Mouse (Mus musculus): ENCODE measurements around the gene Efcab14. TPM values are rescaled to one million over a fixed set of nuclear protein-coding genes. Genes with fewer than 3 reads are reported as not detected.

Gene Efcab14
- polyA plus RNA-seq, 1 experiment from 2014 or later, result 25.5 TPM

DNA sequence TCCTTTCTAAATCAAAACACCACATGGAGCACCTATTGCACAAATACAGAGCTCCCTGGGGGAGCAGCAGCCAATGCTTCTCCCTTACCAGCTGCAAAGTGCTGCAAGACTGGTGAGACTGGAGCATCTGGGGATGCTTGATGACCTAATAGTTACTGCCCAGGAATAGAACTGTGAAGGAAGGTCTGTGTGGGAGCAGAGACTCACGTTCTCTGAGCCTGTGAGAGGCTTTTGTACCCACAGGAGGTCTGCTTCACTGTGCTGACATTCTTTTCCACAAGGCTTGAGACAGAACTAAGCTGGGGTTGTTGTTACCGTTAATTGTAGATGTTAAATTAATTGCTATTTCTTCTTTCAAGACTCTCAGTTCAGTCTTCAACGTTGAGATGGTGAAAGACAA is 53.3 kb downstream of the Efcab14 start:
- DNase-seq (ENCODE audit: low spot score), result no peak
- H3K4me1 ChIP-seq (replicated peaks; ENCODE audit: control insufficient read depth, insufficient read depth, low read length), result 0 out of 2 replicates have a peak, but pooled peaks cover under 1% of the 10 kb centered on the region
- 81% methylated on average over 3 of the region's 3 CpGs for WGBS
- no peak overlapping the region for H3K4me3 ChIP-seq (replicated peaks; ENCODE audit: low read length)
- H3K4me2 ChIP-seq (replicated peaks), result no peak overlapping the region
- no peaks in the 10 kb centered on the region for H3K9me3 ChIP-seq (ENCODE audit: control insufficient read depth, low read length)
- H3K36me3 ChIP-seq (replicated peaks; ENCODE audit: control insufficient read depth, insufficient read depth), result peaks cover 53% of the 10 kb centered on the region
- H3K27me3 ChIP-seq (ENCODE audit: control insufficient read depth, insufficient read depth, low read length), result no peaks in the 10 kb centered on the region
- no peak for ATAC-seq (ENCODE audit: low FRiP score)
- no peak overlapping the region for H3K9ac ChIP-seq
- no peak overlapping the region for H3K27ac ChIP-seq

DNA sequence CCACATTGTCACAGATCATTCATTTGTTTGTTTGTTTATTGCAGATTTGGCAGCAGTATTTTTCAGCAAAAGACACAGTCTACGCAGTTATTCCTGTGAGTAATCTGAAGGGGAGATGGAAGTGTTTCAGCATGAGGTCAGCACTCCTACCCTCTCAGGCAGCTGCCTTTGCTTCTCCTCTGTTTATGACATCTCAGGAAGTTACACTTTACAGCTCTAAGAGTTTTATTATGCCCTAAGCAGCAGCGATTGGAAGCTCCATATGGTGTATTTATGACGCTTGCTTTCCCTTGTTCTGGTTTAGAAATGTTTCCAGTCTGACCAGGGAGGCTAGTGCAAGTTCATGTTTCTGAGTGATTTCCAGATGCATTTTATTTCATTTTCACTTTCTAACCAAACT is 57.8 kb downstream of the Efcab14 start:
- peaks cover 82% of the 10 kb centered on the region for H3K36me3 ChIP-seq (replicated peaks; ENCODE audit: control insufficient read depth, insufficient read depth)
- no peaks in the 10 kb centered on the region for H3K9me3 ChIP-seq (ENCODE audit: control insufficient read depth, low read length)
- no peak overlapping the region for H3K9ac ChIP-seq
- DNase-seq (ENCODE audit: low spot score) (no peak), ATAC-seq (ENCODE audit: low FRiP score) (no peak)
- no peaks in the 10 kb centered on the region for H3K4me1 ChIP-seq (replicated peaks; ENCODE audit: control insufficient read depth, insufficient read depth, low read length)
- no peak overlapping the region for H3K4me3 ChIP-seq (replicated peaks; ENCODE audit: low read length)
- H3K27me3 ChIP-seq (ENCODE audit: control insufficient read depth, insufficient read depth, low read length), result no peaks in the 10 kb centered on the region
- H3K4me2 ChIP-seq (replicated peaks), result no peak overlapping the region
- H3K27ac ChIP-seq, result no peak overlapping the region
- WGBS, result 96% methylated on average over 3 of the region's 3 CpGs

DNA sequence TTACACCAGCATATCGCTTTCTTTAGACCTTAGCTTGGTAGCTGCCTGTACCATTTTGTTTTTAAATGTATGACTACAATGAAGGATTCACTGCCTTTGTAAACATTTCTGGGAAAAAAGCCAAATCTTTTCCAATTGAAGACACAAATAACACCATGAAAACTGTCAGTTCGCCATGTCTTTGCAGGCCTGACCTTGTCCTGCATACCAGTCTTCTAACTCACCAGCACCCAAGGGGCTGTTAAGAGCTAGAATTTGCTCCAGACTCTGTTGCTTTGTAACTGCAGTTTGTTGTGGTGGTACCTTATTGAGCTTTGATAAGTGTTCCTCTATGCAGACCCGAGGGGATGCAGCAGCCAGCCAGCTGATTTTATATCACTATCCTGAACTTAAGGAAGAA is 62.4 kb downstream of the Efcab14 start:
- no peak overlapping the region for H3K27ac ChIP-seq
- H3K4me3 ChIP-seq (replicated peaks; ENCODE audit: low read length), result no peak overlapping the region
- no peaks in the 10 kb centered on the region for H3K9me3 ChIP-seq (ENCODE audit: control insufficient read depth, low read length)
- 61% methylated on average over 3 of the region's 3 CpGs for WGBS
- H3K4me1 ChIP-seq (replicated peaks; ENCODE audit: control insufficient read depth, insufficient read depth, low read length), result no peaks in the 10 kb centered on the region
- H3K36me3 ChIP-seq (replicated peaks; ENCODE audit: control insufficient read depth, insufficient read depth), result peaks cover 69% of the 10 kb centered on the region
- ATAC-seq (ENCODE audit: low FRiP score) (no peak), DNase-seq (ENCODE audit: low spot score) (no peak)
- H3K4me2 ChIP-seq (replicated peaks), result no peak overlapping the region
- H3K9ac ChIP-seq, result no peak overlapping the region
- H3K27me3 ChIP-seq (ENCODE audit: control insufficient read depth, insufficient read depth, low read length), result no peaks in the 10 kb centered on the region

DNA sequence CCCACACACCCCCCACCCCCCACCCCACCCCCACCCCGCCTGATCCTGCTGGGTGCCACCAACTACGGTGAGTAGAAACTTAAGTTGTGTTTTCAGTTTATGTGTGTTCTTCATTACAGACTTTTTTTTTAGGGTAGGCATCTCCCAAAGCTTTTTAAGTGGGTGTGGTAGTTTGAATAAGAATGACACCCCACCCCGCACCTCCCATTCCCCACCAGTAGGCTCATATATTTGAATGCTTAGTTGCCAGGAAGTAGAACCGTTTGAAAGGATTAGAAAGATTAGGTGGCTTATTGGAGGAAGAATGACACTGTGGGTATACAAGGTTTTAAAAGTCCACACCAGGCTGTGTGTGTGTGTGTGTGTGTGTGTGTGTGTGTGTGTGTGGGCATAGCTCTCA is 74.8 kb downstream of the Efcab14 start:
- Histone ChIP-seq H3K4me3 (replicated peaks; ENCODE audit: low read length) (no peak overlapping the region), H3K4me1 (replicated peaks; ENCODE audit: control insufficient read depth, insufficient read depth, low read length) (no peaks in the 10 kb centered on the region), H3K9me3 (ENCODE audit: control insufficient read depth, low read length) (no peaks in the 10 kb centered on the region), H3K27ac (no peak overlapping the region), H3K27me3 (ENCODE audit: control insufficient read depth, insufficient read depth, low read length) (no peaks in the 10 kb centered on the region), H3K36me3 (replicated peaks; ENCODE audit: control insufficient read depth, insufficient read depth) (peaks cover 39% of the 10 kb centered on the region), H3K4me2 (replicated peaks) (no peak overlapping the region), H3K9ac (no peak overlapping the region)
- ATAC-seq (ENCODE audit: low FRiP score), result no peak
- DNase-seq (ENCODE audit: low spot score), result no peak
- 90% methylated on average over 4 of the region's 4 CpGs for WGBS

DNA sequence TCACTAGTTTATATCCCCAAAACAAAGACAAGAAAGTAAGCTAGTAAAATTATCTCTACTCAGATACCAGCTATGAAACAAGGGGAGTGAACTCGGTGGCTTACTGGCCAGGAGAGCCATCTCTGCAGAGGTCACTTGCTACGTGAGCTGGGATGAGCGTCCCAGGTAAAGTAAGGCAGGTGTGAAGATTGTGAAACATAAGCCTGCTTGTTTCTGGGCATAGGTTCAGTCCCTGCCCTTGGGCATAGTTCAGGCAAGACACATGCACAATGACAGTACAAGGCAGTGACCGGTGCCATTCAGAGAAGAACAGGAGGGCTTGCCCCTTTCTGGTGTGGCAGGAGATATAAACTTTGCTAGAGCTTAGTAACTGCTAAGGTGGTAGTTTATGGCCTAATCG is 78.1 kb downstream of the Efcab14 start:
- Histone ChIP-seq H3K27me3 (ENCODE audit: control insufficient read depth, insufficient read depth, low read length) (no peaks in the 10 kb centered on the region), H3K27ac (no peak overlapping the region), H3K9me3 (ENCODE audit: control insufficient read depth, low read length) (no peaks in the 10 kb centered on the region), H3K9ac (no peak overlapping the region), H3K4me3 (replicated peaks; ENCODE audit: low read length) (no peak overlapping the region), H3K4me1 (replicated peaks; ENCODE audit: control insufficient read depth, insufficient read depth, low read length) (no peaks in the 10 kb centered on the region), H3K36me3 (replicated peaks; ENCODE audit: control insufficient read depth, insufficient read depth) (peaks cover 39% of the 10 kb centered on the region), H3K4me2 (replicated peaks) (no peak overlapping the region)
- DNase-seq (ENCODE audit: low spot score), result no peak
- ATAC-seq (ENCODE audit: low FRiP score), result no peak
- WGBS, result 94% methylated on average over 5 of the region's 5 CpGs

DNA sequence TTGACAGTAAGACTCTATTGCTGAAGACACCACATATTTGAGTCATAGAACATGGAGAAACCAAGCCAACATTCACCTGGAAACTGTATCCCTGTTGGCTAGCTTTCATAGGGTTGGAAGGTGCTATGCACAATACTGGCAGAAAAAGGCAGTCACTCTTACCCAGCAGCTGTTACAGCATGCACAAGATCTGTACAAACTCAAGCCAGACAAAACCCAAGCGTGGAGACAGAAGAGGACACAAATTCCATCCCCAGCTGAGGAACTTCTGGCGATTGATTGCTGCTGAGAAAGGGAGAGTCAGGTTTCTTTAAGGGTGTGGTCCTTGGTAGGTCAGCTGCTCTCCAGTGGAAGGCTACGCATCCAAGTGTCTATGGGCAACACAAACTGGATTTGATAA is 82.7 kb downstream of the Efcab14 start:
- Histone ChIP-seq H3K4me3 (replicated peaks; ENCODE audit: low read length) (no peak overlapping the region), H3K9ac (no peak overlapping the region), H3K4me1 (replicated peaks; ENCODE audit: control insufficient read depth, insufficient read depth, low read length) (no peaks in the 10 kb centered on the region), H3K36me3 (replicated peaks; ENCODE audit: control insufficient read depth, insufficient read depth) (peaks cover 10% of the 10 kb centered on the region), H3K27ac (no peak overlapping the region), H3K27me3 (ENCODE audit: control insufficient read depth, insufficient read depth, low read length) (no peaks in the 10 kb centered on the region), H3K9me3 (ENCODE audit: control insufficient read depth, low read length) (no peaks in the 10 kb centered on the region), H3K4me2 (replicated peaks) (no peak overlapping the region)
- DNase-seq (ENCODE audit: low spot score) (no peak), ATAC-seq (ENCODE audit: low FRiP score) (no peak)
- WGBS, result 78% methylated on average over 3 of the region's 3 CpGs

DNA sequence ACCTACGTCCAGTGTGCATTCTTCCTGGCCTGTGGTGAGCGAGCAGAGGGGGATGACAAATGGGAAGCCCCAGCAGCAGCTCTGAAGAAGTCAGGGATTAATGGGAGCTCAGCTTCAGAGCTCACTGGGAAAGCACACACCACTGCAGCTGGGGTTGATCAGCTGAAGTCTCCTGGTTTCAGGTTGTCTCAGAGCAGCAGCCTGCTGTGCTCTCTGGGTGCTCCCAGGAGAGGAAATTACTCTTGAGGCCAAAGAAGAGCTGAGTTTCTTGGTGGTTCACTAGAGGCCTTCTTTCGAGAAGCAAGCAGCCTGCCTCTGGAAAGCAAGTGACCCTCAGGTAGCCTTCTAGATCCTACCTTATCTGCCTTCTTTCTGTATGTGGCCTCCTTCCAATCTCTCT is 83.4 kb downstream of the Efcab14 start:
- peaks cover 4% of the 10 kb centered on the region; the same call in 1 of the 2 replicates for H3K36me3 ChIP-seq (replicated peaks; ENCODE audit: control insufficient read depth, insufficient read depth)
- no peak overlapping the region for H3K4me3 ChIP-seq (replicated peaks; ENCODE audit: low read length)
- H3K9me3 ChIP-seq (ENCODE audit: control insufficient read depth, low read length), result no peaks in the 10 kb centered on the region
- no peak overlapping the region for H3K4me2 ChIP-seq (replicated peaks)
- no peak overlapping the region for H3K9ac ChIP-seq
- no peaks in the 10 kb centered on the region for H3K27me3 ChIP-seq (ENCODE audit: control insufficient read depth, insufficient read depth, low read length)
- ATAC-seq (ENCODE audit: low FRiP score) (no peak), DNase-seq (ENCODE audit: low spot score) (no peak)
- H3K27ac ChIP-seq, result no peak overlapping the region
- 76% methylated on average over 3 of the region's 3 CpGs for WGBS
- H3K4me1 ChIP-seq (replicated peaks; ENCODE audit: control insufficient read depth, insufficient read depth, low read length), result no peaks in the 10 kb centered on the region

DNA sequence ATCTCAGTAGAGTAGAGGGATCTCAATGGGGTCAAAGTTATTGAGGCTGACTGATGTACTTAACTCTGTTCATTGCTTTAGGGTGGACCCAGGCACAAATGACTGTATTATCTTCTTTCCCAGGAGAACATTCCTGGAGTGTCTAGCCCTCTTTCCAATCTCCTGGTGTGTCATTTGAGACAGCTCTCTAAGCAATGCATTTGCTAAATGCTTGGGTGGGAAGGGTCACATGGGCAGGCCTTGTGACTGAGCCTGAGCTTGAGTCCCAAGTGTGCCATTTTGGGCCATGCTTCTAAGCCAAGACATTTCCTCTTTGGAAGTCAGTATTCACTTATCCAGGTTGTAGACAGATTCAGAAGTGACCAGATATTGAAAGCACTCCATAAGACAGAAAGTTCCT is 83.9 kb downstream of the Efcab14 start:
- Histone ChIP-seq H3K4me3 (replicated peaks; ENCODE audit: low read length) (no peak overlapping the region), H3K27ac (no peak overlapping the region), H3K4me2 (replicated peaks) (no peak overlapping the region), H3K9ac (no peak overlapping the region), H3K9me3 (ENCODE audit: control insufficient read depth, low read length) (no peaks in the 10 kb centered on the region), H3K27me3 (ENCODE audit: control insufficient read depth, insufficient read depth, low read length) (no peaks in the 10 kb centered on the region), H3K4me1 (replicated peaks; ENCODE audit: control insufficient read depth, insufficient read depth, low read length) (no peaks in the 10 kb centered on the region), H3K36me3 (replicated peaks; ENCODE audit: control insufficient read depth, insufficient read depth) (peaks cover 4% of the 10 kb centered on the region; the same call in 1 of the 2 replicates)
- DNase-seq (ENCODE audit: low spot score), result no peak
- ATAC-seq (ENCODE audit: low FRiP score), result no peak

DNA sequence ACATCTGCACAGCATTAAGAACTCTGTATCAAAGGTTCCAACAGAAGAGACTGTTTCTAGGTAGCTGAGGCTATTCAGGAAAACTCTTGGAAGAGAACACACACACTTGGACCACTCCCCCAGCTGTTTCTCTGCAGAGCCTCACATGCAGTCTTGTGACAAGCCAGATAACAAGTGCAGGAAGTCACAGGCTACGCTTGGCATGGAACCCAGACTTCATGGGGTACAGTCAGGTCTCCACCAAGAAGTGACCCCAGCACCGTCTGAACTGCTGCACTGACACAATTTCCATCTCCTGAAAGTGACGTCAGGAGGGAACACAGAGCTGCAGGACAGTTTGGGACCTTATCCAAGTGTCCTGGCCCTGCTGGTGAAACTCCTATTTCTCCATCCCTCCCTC is 84.4 kb downstream of the Efcab14 start:
- Histone ChIP-seq H3K4me3 (replicated peaks; ENCODE audit: low read length) (no peak overlapping the region), H3K27ac (no peak overlapping the region), H3K27me3 (ENCODE audit: control insufficient read depth, insufficient read depth, low read length) (no peaks in the 10 kb centered on the region), H3K4me1 (replicated peaks; ENCODE audit: control insufficient read depth, insufficient read depth, low read length) (no peaks in the 10 kb centered on the region), H3K9ac (no peak overlapping the region), H3K4me2 (replicated peaks) (no peak overlapping the region), H3K36me3 (replicated peaks; ENCODE audit: control insufficient read depth, insufficient read depth) (peaks cover 4% of the 10 kb centered on the region; the same call in 1 of the 2 replicates), H3K9me3 (ENCODE audit: control insufficient read depth, low read length) (no peaks in the 10 kb centered on the region)
- no peak for ATAC-seq (ENCODE audit: low FRiP score)
- no peak for DNase-seq (ENCODE audit: low spot score)
- WGBS, result 67% methylated on average over 3 of the region's 3 CpGs

DNA sequence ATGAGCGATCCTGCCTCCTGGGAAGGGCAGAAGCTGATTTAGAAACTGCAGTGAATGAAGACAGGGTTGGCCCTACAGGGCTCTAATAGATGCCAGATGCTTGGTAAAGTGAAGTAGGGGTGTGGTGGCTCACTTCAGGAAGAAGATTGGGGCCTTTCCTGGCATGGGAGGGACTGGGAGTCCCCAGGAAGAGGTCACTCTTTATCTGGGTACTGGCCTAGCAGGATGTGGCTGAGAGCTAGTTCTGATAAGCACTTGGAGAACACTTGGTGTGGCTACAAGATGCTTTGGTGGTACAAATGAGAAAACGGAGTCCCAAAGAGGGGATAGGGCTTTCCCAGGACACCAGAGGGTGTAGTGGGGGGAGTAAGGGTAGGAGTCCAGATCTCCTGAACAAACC is 86.6 kb downstream of the Efcab14 start:
- Histone ChIP-seq H3K4me3 (replicated peaks; ENCODE audit: low read length) (no peak overlapping the region), H3K4me1 (replicated peaks; ENCODE audit: control insufficient read depth, insufficient read depth, low read length) (no peaks in the 10 kb centered on the region), H3K9ac (no peak overlapping the region), H3K4me2 (replicated peaks) (no peak overlapping the region), H3K27ac (no peak overlapping the region), H3K27me3 (ENCODE audit: control insufficient read depth, insufficient read depth, low read length) (no peaks in the 10 kb centered on the region), H3K9me3 (ENCODE audit: control insufficient read depth, low read length) (no peaks in the 10 kb centered on the region), H3K36me3 (replicated peaks; ENCODE audit: control insufficient read depth, insufficient read depth) (peaks cover 4% of the 10 kb centered on the region; the same call in 1 of the 2 replicates)
- no peak for DNase-seq (ENCODE audit: low spot score)
- ATAC-seq (ENCODE audit: low FRiP score), result no peak
- WGBS, result 86% methylated on average over 2 of the region's 2 CpGs
